Mouse (Mus musculus) embryonic facial prominence, embryonic 10.5 days (tissue): ENCODE measurements around the gene Creb1. TPM values are rescaled to one million over a fixed set of nuclear protein-coding genes. Genes with fewer than 3 reads are reported as not detected.
A peak's percentile ranks its signal among the peaks of the same experiment; 100 is the strongest.

Experiments
- DNase-seq: peaks from one replicate; pipeline ENCODE4 v3.0.0-alpha.2; 2017; ENCODE audit warnings: low spot score
- H3K27ac ChIP-seq: fragments of 300-500 bp; sonication (generic); replicated peaks from 2 replicates; pipeline ENCODE4 v1.5.1; 2016; ENCODE audit warnings: mild to moderate bottlenecking
- H3K27me3 ChIP-seq: fragments of 300-500 bp; sonication (generic); replicated peaks from 2 replicates; pipeline ENCODE4 v1.6.1; 2016; ENCODE audit warnings: low read depth, mild to moderate bottlenecking; ENCODE audit not compliant: poor library complexity, severe bottlenecking
- H3K36me3 ChIP-seq: fragments of 300-500 bp; sonication (generic); replicated peaks from 2 replicates; pipeline ENCODE4 v1.6.1; 2016; ENCODE audit warnings: mild to moderate bottlenecking, moderate library complexity
- H3K4me1 ChIP-seq: fragments of 300-500 bp; sonication (generic); 2 replicates; pipeline ENCODE4 v1.6.1; 2016
- H3K4me3 ChIP-seq: fragments of 300-500 bp; sonication (generic); 2 replicates; pipeline ENCODE4 v1.5.1; 2016; ENCODE audit warnings: mild to moderate bottlenecking, moderate library complexity
- H3K9me3 ChIP-seq: fragments of 300-500 bp; sonication (generic); 2 replicates; pipeline ENCODE4 v1.6.1; 2016; ENCODE audit warnings: mild to moderate bottlenecking
- WGBS: fragments of 180-500 bp; shearing (Covaris S2); methylation state at CpG from one replicate; pipeline ENCODE4 v1.1.7; 2016; 5-methylcytosine and 5-hydroxymethylcytosine counted together
- polyA plus RNA-seq: library from polyadenylated mRNA; unstranded; fragments of >200 nt; fragmentation: Nextera tagmentation; extraction: Ambion mirVana; gene quantifications from 2 replicates; pipeline ENCODE4 v1.2.1, GENCODE M21; 2016

Gene Creb1
- polyA plus RNA-seq, 1 experiment from 2014 or later: 48.4 TPM

GRCm38 (mm10) chr1:64614801-64615345 is 82.4 kb downstream of the Creb1 start:
- Histone ChIP-seq H3K9me3 (no peaks in the 10 kb centered on the region), H3K4me1 (peaks cover 34% of the 10 kb centered on the region), H3K27ac (no peak overlapping the region), H3K27me3 (no peaks in the 10 kb centered on the region), H3K36me3 (peaks cover 36% of the 10 kb centered on the region), H3K4me3 (no peak overlapping the region)
- WGBS: 85% methylated on average over 10 of the region's 10 CpGs
- DNase-seq: no peak

DNA sequence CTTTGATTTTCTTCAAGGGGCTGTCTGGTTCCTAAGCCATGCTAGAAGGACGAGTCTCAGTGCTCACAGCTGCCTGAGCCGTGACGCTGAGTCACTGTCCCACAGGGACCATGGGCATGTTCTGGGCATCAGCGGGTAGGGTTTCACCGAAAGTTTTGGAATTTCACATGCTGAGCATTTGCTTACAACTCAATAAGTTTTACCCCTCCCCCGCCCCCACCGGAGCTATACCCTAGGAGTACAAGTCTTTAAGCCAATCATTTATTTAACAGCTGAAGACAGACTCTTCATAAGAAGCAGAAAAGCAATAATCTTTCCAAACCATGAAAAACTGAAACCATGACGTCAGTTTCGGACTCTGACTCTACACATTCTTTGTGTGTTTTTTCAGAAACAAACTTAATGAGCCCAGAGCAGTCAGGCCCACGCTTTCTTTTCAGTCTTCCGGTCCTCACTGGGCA is 83.1 kb downstream of the Creb1 start:
- peaks cover 29% of the 10 kb centered on the region for H3K36me3 ChIP-seq
- no peaks in the 10 kb centered on the region for H3K9me3 ChIP-seq
- H3K4me1 ChIP-seq: peaks cover 34% of the 10 kb centered on the region
- no peak for DNase-seq
- H3K4me3 ChIP-seq: no peak overlapping the region
- H3K27me3 ChIP-seq: no peaks in the 10 kb centered on the region
- H3K27ac ChIP-seq: no peak overlapping the region
- 83% methylated on average over 11 of the region's 11 CpGs for WGBS

DNA sequence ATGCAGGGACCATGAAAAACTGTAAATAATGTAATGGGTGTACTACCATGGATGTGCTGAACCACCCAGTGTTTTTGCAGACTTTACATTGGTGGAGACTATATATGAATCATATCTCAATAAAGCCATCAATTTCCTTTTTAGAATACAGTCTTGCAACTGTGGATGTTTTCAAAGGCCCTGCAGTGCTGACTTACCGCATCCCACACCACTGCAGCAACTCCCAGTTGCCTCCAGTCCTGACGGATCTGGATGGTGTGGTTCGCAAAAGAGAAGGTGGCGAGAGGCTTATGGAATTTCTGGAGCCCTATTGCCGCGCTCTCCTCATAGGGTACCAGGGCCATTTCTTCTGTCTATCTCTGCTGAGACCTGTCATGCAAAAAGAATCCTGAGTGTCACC is 83.6 kb downstream of the Creb1 start:
- Histone ChIP-seq H3K36me3 (peaks cover 26% of the 10 kb centered on the region), H3K27ac (peak overlapping the region; percentile 97), H3K4me1 (peaks cover 34% of the 10 kb centered on the region), H3K27me3 (no peaks in the 10 kb centered on the region), H3K4me3 (peak overlapping the region; percentile 87), H3K9me3 (no peaks in the 10 kb centered on the region)
- DNase-seq: no peak
- WGBS: 76% methylated on average over 6 of the region's 6 CpGs

DNA sequence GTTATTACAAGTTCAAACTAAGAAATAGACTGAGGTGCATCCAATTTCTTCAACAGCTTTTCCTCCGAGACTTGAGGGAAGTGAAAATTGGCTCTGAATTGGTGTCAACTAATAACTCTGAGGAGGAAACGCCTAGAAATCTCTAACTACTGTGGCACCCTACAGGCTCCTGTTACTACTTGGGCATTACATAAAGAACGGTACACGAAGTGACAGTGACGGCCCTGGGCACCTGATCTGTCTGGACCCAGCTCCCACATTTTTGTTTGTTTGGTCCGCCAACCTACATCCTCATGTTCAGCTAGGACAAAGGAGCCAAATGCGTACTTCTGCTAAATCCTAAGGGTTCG is 84.1 kb downstream of the Creb1 start:
- Histone ChIP-seq H3K9me3 (no peaks in the 10 kb centered on the region), H3K36me3 (peaks cover 22% of the 10 kb centered on the region), H3K4me3 (peak overlapping the region; percentile 87), H3K27ac (peak overlapping the region; percentile 97), H3K4me1 (peaks cover 34% of the 10 kb centered on the region), H3K27me3 (no peaks in the 10 kb centered on the region)
- WGBS: 7% methylated on average over 8 of the region's 8 CpGs
- no peak for DNase-seq

DNA sequence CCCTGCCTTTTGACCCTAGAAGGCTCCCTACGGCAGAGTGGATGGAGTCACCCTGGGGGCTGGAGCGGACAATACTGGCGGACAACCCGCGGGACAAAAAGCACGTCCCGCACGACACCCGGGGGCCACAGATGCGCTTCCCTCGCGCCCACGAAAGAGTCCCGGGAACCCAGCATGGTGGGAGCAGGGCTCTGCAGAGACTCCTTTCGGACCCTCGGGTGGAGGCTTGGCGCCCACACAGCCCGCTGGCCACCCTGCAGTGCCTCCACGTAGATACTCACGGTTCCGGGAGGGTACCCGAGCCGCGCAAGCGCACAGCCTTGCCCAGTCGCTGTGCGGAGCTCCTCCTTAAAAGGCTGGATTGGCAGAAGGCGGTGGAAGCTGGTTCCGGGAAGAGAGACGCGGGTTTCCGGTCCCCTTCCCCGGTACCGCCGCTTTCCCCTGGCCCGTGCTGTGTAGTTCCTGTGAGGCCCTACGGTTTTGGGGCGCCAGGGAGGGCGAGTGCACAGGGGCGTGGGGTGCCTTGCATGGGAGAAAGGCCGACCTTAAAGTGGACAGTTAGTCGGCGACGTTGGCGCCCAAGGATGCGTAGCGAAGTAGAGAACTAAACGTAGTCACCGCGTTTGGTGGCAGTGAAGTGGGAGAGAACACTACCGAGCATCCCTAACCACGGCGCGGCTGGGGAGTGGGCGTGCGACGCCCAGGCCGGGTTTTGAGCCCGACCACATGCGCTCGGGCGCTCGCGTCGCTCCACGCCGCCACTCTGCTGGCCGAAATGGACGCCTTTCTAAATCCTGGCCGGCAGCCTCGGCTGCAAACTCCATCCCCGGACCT is 84.7 kb downstream of the Creb1 start, which contains the start of gene Mettl21a:
TSS of gene Mettl21a (minus strand) at position 362 of the 834 bp plus-strand sequence.
- Histone ChIP-seq H3K36me3 (peaks cover 21% of the 10 kb centered on the region), H3K4me3 (peak within 1 kb of the TSS; percentile 87), H3K27me3 (no peaks in the 10 kb centered on the region), H3K9me3 (no peaks in the 10 kb centered on the region), H3K27ac (peak within 1 kb of the TSS; percentile 97), H3K4me1 (peaks cover 34% of the 10 kb centered on the region)
- peak; percentile 93 for DNase-seq
- under 1% methylated on average over 72 of the region's 72 CpGs for WGBS

- peaks cover 16% of the 10 kb centered on the region for H3K36me3 ChIP-seq
- H3K9me3 ChIP-seq: no peaks in the 10 kb centered on the region
- peak; percentile 95 for DNase-seq
- WGBS: under 1% methylated on average over 15 of the region's 15 CpGs
- H3K27ac ChIP-seq: peak overlapping the region; percentile 97
- H3K4me3 ChIP-seq: peak overlapping the region; percentile 87
- H3K4me1 ChIP-seq: peaks cover 34% of the 10 kb centered on the region
- no peaks in the 10 kb centered on the region for H3K27me3 ChIP-seq
Measured at GRCm38 (mm10) chr1:64617715-64617984, 85.2 kb downstream of the Creb1 start.

- WGBS: 75% methylated on average over 3 of the region's 3 CpGs
- no peak for DNase-seq
- Histone ChIP-seq H3K4me3 (peak overlapping the region; percentile 87), H3K9me3 (no peaks in the 10 kb centered on the region), H3K27ac (0 out of 2 replicates have a peak overlapping the region, but pooled peaks have one; percentile 97), H3K36me3 (peaks cover 14% of the 10 kb centered on the region), H3K27me3 (no peaks in the 10 kb centered on the region), H3K4me1 (peaks cover 39% of the 10 kb centered on the region)
Measured at GRCm38 (mm10) chr1:64618226-64618625, 85.8 kb downstream of the Creb1 start.

- Histone ChIP-seq H3K27ac (no peak overlapping the region), H3K36me3 (no peaks in the 10 kb centered on the region), H3K27me3 (no peaks in the 10 kb centered on the region), H3K9me3 (no peaks in the 10 kb centered on the region), H3K4me1 (peaks cover 33% of the 10 kb centered on the region), H3K4me3 (no peak overlapping the region)
- no peak for DNase-seq
- 80% methylated on average over 5 of the region's 5 CpGs for WGBS
Measured at GRCm38 (mm10) chr1:64621116-64621515, 88.7 kb downstream of the Creb1 start.

DNA sequence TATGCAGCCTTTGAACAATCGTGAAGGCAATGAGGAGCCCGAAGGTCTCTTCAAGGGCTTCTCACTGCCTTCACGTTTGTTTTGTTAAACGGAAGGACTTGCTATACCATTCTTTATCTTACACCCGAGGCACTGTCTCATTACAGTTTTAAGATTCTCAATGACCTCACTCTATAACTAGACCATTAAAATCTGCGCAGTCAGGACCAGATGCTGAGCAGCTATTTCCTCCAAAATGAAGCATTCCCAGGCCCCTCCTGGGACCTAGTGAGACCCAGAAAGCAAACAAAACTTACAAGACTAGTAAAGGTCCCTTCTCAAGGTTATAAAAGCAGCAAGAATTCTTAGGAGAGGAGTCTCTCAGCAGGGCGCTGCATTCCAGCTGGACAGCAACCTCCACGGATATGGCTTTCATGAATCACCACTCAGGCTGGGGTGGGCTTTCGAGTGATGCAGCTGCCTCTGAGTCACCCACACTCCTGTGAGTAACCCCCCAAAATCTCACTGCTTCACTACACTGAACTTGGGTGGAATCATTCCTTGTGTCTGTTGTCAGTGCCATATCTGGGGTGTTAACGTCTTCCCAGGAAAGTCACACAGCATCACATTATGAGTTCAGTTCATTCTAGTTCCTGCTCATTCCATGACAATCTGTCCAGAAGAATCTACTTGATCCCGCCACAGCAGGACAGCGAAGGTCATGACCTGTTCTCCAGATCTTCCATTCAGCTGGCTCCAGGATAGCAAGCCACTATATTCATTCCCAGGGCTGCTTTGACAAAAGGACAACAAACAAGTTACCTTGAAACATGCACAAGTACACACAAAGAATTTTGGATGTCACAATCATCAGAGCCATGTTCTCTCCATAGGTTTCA is 91.4 kb downstream of the Creb1 start:
- Histone ChIP-seq H3K9me3 (no peaks in the 10 kb centered on the region), H3K4me3 (no peak overlapping the region), H3K27me3 (no peaks in the 10 kb centered on the region), H3K4me1 (peaks cover 12% of the 10 kb centered on the region), H3K27ac (no peak overlapping the region), H3K36me3 (no peaks in the 10 kb centered on the region)
- 71% methylated on average over 12 of the region's 12 CpGs for WGBS
- no peak for DNase-seq

DNA sequence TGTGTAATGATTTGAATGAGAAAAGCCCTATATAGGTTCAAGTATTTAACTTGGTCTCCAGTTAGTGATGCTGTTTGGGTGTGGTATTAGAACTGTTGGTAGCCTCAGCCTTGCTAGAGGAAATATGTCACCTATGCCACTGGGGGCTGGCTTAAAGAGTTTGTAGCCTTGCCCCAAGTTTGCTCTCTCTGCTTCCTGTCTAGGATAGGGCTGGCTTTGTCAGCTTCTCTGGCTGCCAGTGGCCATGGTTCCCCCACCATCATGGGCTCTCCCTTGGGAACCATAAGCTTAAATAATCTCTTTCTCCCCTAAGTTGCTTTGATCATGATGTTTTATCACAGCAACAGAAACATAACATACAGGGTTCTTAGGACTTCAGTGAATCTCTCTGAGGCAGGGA is 92.8 kb downstream of the Creb1 start:
- DNase-seq: no peak
- no peak overlapping the region for H3K4me3 ChIP-seq
- H3K27ac ChIP-seq: no peak overlapping the region
- H3K9me3 ChIP-seq: no peaks in the 10 kb centered on the region
- H3K27me3 ChIP-seq: no peaks in the 10 kb centered on the region
- H3K36me3 ChIP-seq: no peaks in the 10 kb centered on the region
- H3K4me1 ChIP-seq: peaks cover 12% of the 10 kb centered on the region

- H3K4me3 ChIP-seq: no peak overlapping the region
- no peaks in the 10 kb centered on the region for H3K4me1 ChIP-seq
- no peak overlapping the region for H3K27ac ChIP-seq
- 78% methylated on average over 5 of the region's 5 CpGs for WGBS
- DNase-seq: no peak
- H3K27me3 ChIP-seq: no peaks in the 10 kb centered on the region
- H3K36me3 ChIP-seq: no peaks in the 10 kb centered on the region
- H3K9me3 ChIP-seq: no peaks in the 10 kb centered on the region
Measured at GRCm38 (mm10) chr1:64631526-64631925, 99.1 kb downstream of the Creb1 start.

GRCm38 (mm10) chr1:64633237-64633636 is 100.8 kb downstream of the Creb1 start:
- Histone ChIP-seq H3K36me3 (no peaks in the 10 kb centered on the region), H3K27me3 (no peaks in the 10 kb centered on the region), H3K9me3 (no peaks in the 10 kb centered on the region), H3K27ac (no peak overlapping the region), H3K4me1 (no peaks in the 10 kb centered on the region), H3K4me3 (no peak overlapping the region)
- no peak for DNase-seq
- WGBS: 83% methylated on average over 3 of the region's 3 CpGs
